Mouse (Mus musculus): ENCODE measurements around the gene Tcap.

- no peak for TF ChIP-seq GATA1 (IDR thresholded peaks at IDR 0.05; ENCODE audit: borderline replicate concordance, low read length)
- no peak for TF ChIP-seq FLI1 (IDR thresholded peaks at IDR 0.05; ENCODE audit: low read length)
These were observed 43.8 kb upstream of the Tcap start for GRCm38 (mm10) chr11:98339679-98340287.

All from megakaryocyte, embryonic 14.5 days (primary cell).